Mouse (Mus musculus) neural tube, embryonic 14.5 days (tissue): ENCODE measurements around the gene Add1. TPM values are rescaled to one million over a fixed set of nuclear protein-coding genes. Genes with fewer than 3 reads are reported as not detected.

Experiments used
- ATAC-seq: fragments of 200-750 bp; cut with Nextera tagmentation; 2 replicates; pipeline ENCODE4 v1.8.0; 2017; ENCODE audit warnings: low read depth, mild to moderate bottlenecking, moderate TSS enrichment, moderate library complexity
- H3K27ac ChIP-seq: fragments of 300-500 bp; sonication (generic); 2 replicates; pipeline ENCODE4 v1.5.1; 2014; ENCODE audit warnings: low read depth, mild to moderate bottlenecking, control low read depth, low read length, moderate library complexity, mixed read lengths
- H3K27me3 ChIP-seq: fragments of 300-500 bp; sonication (generic); 2 replicates; pipeline ENCODE4 v1.6.1; 2014; ENCODE audit warnings: low read length; ENCODE audit not compliant: control insufficient read depth, insufficient read depth
- H3K36me3 ChIP-seq: fragments of 300-500 bp; sonication (generic); 2 replicates; pipeline ENCODE4 v1.6.1; 2014; ENCODE audit warnings: low read length, mixed read lengths; ENCODE audit not compliant: control insufficient read depth, insufficient read depth
- H3K4me1 ChIP-seq: fragments of 300-500 bp; sonication (generic); 2 replicates; pipeline ENCODE4 v1.6.1; 2014; ENCODE audit warnings: low read length; ENCODE audit not compliant: control insufficient read depth, insufficient read depth
- H3K4me2 ChIP-seq: fragments of 300-500 bp; sonication (generic); 2 replicates; pipeline ENCODE4 v1.6.1; 2014; ENCODE audit warnings: mild to moderate bottlenecking, low read depth, low read length, control low read depth
- H3K4me3 ChIP-seq: fragments of 300-500 bp; sonication (generic); 2 replicates; pipeline ENCODE4 v1.5.1; 2014; ENCODE audit warnings: low read depth, low read length, control low read depth, mixed read lengths
- H3K9ac ChIP-seq: fragments of 300-500 bp; sonication (generic); replicated peaks from 2 replicates; pipeline ENCODE4 v1.6.1; 2014; ENCODE audit warnings: low read depth, mild to moderate bottlenecking, control low read depth, low read length, mixed read lengths
- H3K9me3 ChIP-seq: fragments of 300-500 bp; sonication (generic); 2 replicates; pipeline ENCODE4 v1.6.1; 2016; ENCODE audit warnings: low read length; ENCODE audit not compliant: control insufficient read depth
- WGBS: fragments of 180-500 bp; shearing (Covaris S2); extraction: QIAGEN DNeasy Blood & Tissue Kit; methylation state at CpG from one replicate; pipeline ENCODE4 v1.1.7; 2014; 5-methylcytosine and 5-hydroxymethylcytosine counted together
- polyA plus RNA-seq: library from polyadenylated mRNA; unstranded; fragments of >200 nt; fragmentation: Nextera tagmentation; extraction: Ambion mirVana; gene quantifications from 2 replicates; pipeline ENCODE4 v1.2.1, GENCODE M21; 2014

Gene Add1
- polyA plus RNA-seq, 1 experiment from 2014 or later = 213 TPM

DNA sequence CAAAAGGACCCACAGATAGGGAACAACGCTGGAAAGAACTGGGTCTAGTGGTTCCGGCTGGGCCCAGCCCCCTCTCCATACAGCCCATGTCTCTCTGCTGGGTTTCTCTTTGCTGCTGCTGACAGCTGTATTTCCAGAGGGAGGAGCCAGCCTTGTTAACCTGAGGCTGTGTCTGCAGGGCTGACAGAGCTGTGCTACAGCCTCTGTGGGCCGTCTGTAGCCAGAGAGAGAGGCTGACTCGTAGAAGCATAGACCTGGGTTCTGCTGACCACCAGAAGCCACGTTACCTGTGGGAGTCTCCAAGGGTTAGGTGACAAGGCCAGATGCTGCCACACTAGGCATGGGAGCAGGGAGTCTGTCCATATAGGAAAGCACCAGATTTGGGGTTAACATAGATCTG lies 40.4 kb upstream of the Add1 start:
- Histone ChIP-seq H3K9me3 (no peaks in the 10 kb centered on the region), H3K36me3 (no peaks in the 10 kb centered on the region), H3K27ac (no peak overlapping the region), H3K4me3 (no peak overlapping the region), H3K4me1 (no peaks in the 10 kb centered on the region), H3K9ac (no peak overlapping the region), H3K4me2 (no peak overlapping the region), H3K27me3 (no peaks in the 10 kb centered on the region)
- ATAC-seq = no peak
- 74% methylated on average over 5 of the region's 5 CpGs for WGBS

DNA sequence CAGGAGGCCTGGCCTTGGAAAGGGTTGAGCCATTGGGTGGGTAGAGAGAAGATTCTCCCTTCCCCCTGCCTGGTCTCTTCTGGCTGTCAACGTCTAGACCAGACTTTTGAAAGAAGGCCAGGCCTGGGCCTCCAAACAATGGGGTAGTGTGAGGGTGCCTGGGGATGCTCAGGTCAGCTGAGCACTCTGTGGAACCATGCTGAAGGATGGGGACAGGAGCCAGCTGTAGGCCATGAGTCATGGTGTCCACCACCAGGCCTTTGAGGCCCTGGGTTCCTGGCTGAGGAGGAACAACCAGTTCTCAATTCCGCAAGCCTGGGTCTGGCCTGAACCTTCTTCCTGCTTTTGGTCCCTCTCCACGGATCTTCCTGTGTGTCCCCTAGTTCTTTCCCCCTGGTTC lies 39.6 kb upstream of the Add1 start:
- Histone ChIP-seq H3K27me3 (no peaks in the 10 kb centered on the region), H3K4me1 (no peaks in the 10 kb centered on the region), H3K27ac (no peak overlapping the region), H3K4me2 (no peak overlapping the region), H3K36me3 (no peaks in the 10 kb centered on the region), H3K4me3 (no peak overlapping the region), H3K9ac (no peak overlapping the region), H3K9me3 (no peaks in the 10 kb centered on the region)
- no peak for ATAC-seq
- 65% methylated on average over 3 of the region's 3 CpGs for WGBS

DNA sequence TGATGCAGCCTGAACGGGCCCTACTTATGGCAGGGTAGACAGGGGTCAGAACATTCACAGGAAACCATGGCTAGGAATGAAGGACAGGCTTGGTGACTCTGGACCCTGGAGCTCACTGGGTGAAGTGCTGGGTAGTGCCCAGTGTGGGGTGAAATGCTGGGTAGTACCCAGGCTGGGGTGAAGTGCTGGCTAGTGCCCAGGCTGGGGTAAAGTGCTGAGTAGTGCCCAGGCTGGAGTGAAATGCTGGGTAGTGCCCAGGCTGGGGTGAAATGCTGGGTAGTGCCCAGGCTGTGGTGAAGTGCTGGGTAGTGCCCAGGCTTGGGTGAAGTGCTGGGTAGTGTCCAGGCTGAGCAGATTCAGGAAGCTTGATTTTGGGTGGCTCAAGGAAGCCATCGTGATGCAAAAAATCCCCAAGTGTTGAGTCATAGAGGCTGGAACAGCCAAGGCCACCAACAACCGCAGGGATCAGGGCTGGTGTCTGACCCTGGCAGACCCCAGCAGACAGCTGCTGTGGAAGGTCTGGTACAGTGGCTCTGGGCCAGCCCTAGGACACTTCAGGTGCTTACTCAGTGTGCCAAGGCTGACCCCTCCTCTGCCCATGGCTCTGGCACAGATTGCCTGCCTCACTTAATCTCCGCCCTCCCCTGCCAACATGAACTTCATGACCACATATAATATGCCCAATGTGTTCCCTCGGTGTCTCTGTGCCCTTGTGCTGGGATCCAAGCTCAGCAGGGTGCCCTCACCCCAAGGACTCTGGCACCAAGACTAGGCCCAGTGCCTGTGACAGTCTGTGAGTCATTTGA lies 38.5 kb upstream of the Add1 start:
- H3K27me3 ChIP-seq = no peaks in the 10 kb centered on the region
- no peak overlapping the region for H3K4me3 ChIP-seq
- ATAC-seq = no peak
- no peak overlapping the region for H3K27ac ChIP-seq
- 86% methylated on average over 5 of the region's 5 CpGs for WGBS
- H3K4me1 ChIP-seq = no peaks in the 10 kb centered on the region
- no peaks in the 10 kb centered on the region for H3K9me3 ChIP-seq
- no peak overlapping the region for H3K9ac ChIP-seq
- no peaks in the 10 kb centered on the region for H3K36me3 ChIP-seq
- H3K4me2 ChIP-seq = no peak overlapping the region

DNA sequence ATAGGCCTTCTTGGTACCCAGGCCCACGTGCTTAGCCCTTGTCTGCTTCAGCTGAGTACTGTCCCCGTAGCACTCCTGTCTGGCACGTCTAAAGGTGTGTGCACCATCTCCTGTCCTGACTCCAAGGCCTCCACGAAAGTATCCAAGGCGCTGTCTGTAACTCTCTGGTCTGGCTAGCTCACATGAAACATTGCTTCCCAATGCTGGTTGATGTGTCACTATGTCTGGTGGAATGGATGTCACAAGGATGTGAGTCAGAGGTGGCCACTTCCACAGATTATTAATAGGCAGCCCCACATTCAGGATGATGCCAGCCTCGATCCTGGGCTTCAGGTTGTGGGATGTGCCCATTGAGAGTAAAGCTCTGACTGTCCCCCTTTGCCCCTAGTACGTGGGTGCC lies 37.6 kb upstream of the Add1 start:
- no peak for ATAC-seq
- no peaks in the 10 kb centered on the region for H3K27me3 ChIP-seq
- no peaks in the 10 kb centered on the region for H3K4me1 ChIP-seq
- no peak overlapping the region for H3K9ac ChIP-seq
- H3K27ac ChIP-seq = no peak overlapping the region
- no peaks in the 10 kb centered on the region for H3K36me3 ChIP-seq
- no peak overlapping the region for H3K4me3 ChIP-seq
- no peaks in the 10 kb centered on the region for H3K9me3 ChIP-seq
- no peak overlapping the region for H3K4me2 ChIP-seq
- WGBS = 90% methylated on average over 7 of the region's 7 CpGs

DNA sequence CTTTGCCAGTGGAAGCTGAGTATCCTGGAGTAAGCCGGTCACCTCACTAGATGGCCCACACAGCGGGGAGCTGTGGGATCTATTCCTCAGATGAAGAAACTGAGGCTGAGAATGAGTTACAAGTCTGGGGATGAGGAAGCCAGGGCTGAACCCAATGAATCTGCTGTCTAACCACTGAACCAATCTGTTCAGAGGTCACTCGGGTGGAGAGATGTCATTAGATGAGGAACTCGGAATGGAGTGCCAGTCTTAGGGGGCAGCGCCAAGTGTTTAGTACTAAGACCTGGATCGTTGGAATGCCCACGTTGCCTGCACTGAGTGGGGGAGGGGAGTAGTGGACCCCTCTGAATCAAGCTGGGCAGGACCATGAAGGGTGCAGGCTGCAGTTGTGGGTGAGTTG lies 35.4 kb upstream of the Add1 start:
- Histone ChIP-seq H3K27me3 (no peaks in the 10 kb centered on the region), H3K4me1 (no peaks in the 10 kb centered on the region), H3K27ac (no peak overlapping the region), H3K9ac (no peak overlapping the region), H3K4me2 (no peak overlapping the region), H3K4me3 (no peak overlapping the region), H3K36me3 (no peaks in the 10 kb centered on the region), H3K9me3 (no peaks in the 10 kb centered on the region)
- WGBS = 71% methylated on average over 7 of the region's 7 CpGs
- no peak for ATAC-seq

DNA sequence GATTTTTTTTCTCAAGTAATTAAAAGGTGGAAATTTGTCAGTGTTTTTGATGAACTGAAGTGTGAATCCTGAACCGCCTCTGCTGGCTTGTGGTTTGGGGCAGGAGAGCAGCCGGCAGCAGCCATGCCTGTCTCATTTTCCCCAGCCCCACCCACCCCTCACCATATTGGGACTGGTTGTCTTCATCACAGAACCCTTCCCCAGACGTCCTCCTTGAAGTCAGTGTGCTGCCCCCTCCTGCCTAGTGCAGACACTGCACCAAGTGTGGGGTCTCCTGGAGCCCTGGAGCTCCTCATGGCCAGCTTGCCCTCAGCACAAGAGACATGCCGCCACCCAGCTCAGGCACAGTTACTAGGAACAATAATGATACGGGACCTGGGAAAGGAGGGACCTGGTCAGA lies 34.9 kb upstream of the Add1 start:
- WGBS = 31% methylated on average over 5 of the region's 5 CpGs
- no peak for ATAC-seq
- no peaks in the 10 kb centered on the region for H3K36me3 ChIP-seq

DNA sequence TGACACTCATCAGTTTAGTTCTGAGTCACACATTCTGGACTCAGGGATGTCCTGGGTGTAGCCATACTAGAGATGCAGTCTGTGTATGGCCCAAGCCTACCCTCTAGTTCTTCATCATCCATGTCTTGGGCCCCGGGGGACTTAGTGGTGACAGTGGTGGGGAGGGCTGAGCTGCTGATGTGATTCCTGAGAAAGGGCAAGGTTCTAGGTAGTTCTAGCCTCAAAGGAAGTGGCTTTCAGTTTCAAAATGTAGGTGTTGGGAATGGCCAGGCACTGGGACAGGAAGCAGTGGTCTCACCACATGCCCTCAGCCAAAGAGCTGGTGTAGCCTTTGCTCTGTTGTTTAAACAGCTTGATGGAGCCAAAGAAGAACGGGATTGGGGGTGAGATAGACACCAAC lies 34.3 kb upstream of the Add1 start:
- no peak overlapping the region for H3K4me3 ChIP-seq
- ATAC-seq = no peak
- H3K4me1 ChIP-seq = no peaks in the 10 kb centered on the region
- H3K4me2 ChIP-seq = no peak overlapping the region
- no peak overlapping the region for H3K27ac ChIP-seq
- no peak overlapping the region for H3K9ac ChIP-seq
- H3K27me3 ChIP-seq = no peaks in the 10 kb centered on the region
- H3K36me3 ChIP-seq = no peaks in the 10 kb centered on the region
- H3K9me3 ChIP-seq = no peaks in the 10 kb centered on the region
- WGBS = 90% methylated on average over 2 of the region's 2 CpGs

More for the DNA sequence above, 34.9 kb upstream of the Add1 start:
- H3K4me1 ChIP-seq = no peaks in the 10 kb centered on the region
- no peaks in the 10 kb centered on the region for H3K9me3 ChIP-seq
- no peak overlapping the region for H3K4me2 ChIP-seq
- no peak overlapping the region for H3K4me3 ChIP-seq
- H3K27me3 ChIP-seq = no peaks in the 10 kb centered on the region
- H3K9ac ChIP-seq = no peak overlapping the region
- H3K27ac ChIP-seq = no peak overlapping the region

DNA sequence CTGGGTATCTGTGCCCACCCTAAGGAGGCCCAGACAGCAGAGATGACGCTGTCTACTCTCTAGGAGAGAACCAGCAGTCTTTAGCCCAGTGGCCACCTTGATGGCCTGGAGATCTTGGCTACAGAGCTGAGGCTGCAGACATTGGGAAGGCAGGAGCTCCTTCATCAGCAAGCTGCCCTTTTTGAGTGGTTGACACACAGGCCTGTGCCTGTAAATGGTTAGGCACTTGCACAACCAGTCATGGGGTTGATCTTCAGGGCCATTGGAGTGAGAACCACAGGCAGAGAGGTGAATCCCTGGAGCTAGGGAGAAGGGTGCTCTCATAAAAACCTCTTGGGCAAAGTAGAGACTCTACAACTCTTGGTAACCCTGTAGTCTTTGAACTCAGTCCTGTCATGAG lies 31.3 kb upstream of the Add1 start:
- Histone ChIP-seq H3K4me3 (no peak overlapping the region), H3K27me3 (no peaks in the 10 kb centered on the region), H3K36me3 (no peaks in the 10 kb centered on the region), H3K4me1 (no peaks in the 10 kb centered on the region), H3K9ac (no peak overlapping the region), H3K4me2 (no peak overlapping the region), H3K9me3 (no peaks in the 10 kb centered on the region), H3K27ac (no peak overlapping the region)
- ATAC-seq = no peak
- 74% methylated on average over 1 of the region's 1 CpGs for WGBS

DNA sequence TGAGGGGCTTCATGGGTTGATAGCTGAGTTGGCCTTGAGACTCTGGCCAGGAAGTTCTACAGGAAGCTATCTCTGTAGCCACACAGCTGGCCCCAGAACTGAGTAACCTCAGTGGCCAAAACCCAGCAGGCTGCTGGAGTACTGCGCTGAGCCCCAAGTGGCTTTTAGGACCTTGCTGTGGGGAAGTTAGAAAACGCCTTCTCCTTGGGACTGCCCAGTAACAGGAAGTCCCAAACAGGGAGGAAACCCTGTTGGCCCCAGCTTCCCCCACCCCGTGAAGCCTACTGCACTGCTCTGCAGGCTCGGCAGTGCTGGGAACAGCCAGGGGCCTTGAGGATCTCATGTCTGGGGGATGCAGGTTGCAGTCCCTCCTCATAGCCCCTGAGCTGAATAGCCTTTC lies 30.4 kb upstream of the Add1 start:
- no peak for ATAC-seq
- no peak overlapping the region for H3K4me3 ChIP-seq
- no peak overlapping the region for H3K4me2 ChIP-seq
- H3K9me3 ChIP-seq = no peaks in the 10 kb centered on the region
- H3K4me1 ChIP-seq = no peaks in the 10 kb centered on the region
- no peaks in the 10 kb centered on the region for H3K27me3 ChIP-seq
- no peak overlapping the region for H3K27ac ChIP-seq
- H3K9ac ChIP-seq = no peak overlapping the region
- no peaks in the 10 kb centered on the region for H3K36me3 ChIP-seq
- 59% methylated on average over 4 of the region's 4 CpGs for WGBS
